Mouse (Mus musculus) left cerebral cortex, postnatal 10 days (tissue): ENCODE data around the gene Taar7a. TPM values are rescaled to one million over a fixed set of nuclear protein-coding genes. Genes with fewer than 3 reads are reported as not detected.

Experiments used
- DNase-seq, 2 experiments: peaks; one replicate each; pipeline ENCODE4 v3.0.0; 2021 to 2022; ENCODE audit warnings: low spot score in 2 of 2, mixed read lengths in 1 of 2; ENCODE audit errors: extremely low spot score in 1 of 2
- intact Hi-C: fragments of 180-260 bp; cut with DNase I; formaldehyde crosslinking; loops from one replicate; pipeline ENCODE4 v1.15.1; 2025
- total RNA-seq, 2 experiments: library from RNA; stranded (reverse); gene quantifications; 2 replicates each; pipeline ENCODE4 v1.2.3; 2021

Gene Taar7a
- not detected for total RNA-seq

GRCm38 (mm10) chr10:23993381-23993780 lies at the start of gene Taar7a:
TSS of gene Taar7a (minus strand) at chr10:23993481.
- no peak for DNase-seq
- intact Hi-C loops = no loop called here

- intact Hi-C loops = no loop called here
- no peak for DNase-seq
Observed at GRCm38 (mm10) chr10:24040120-24040869, 47.0 kb upstream of the Taar7a start.

- intact Hi-C loops = no loop called here
- no peak for DNase-seq
Observed at GRCm38 (mm10) chr10:24037314-24037713, 44.0 kb upstream of the Taar7a start, which contains the start of gene Taar7e. TSS of gene Taar7e (plus strand) at chr10:24037614.

- no peak for DNase-seq
- intact Hi-C loops = no loop called here
Observed at GRCm38 (mm10) chr10:24031347-24031746, 38.1 kb upstream of the Taar7a start.

GRCm38 (mm10) chr10:24026922-24027321 lies 33.6 kb upstream of the Taar7a start, which contains the start of gene Taar7d:
TSS of gene Taar7d (plus strand) at chr10:24027222.
- intact Hi-C loops = no loop called here
- DNase-seq = no peak

GRCm38 (mm10) chr10:24008143-24008542 lies 14.9 kb upstream of the Taar7a start:
- intact Hi-C loops = no loop called here
- no peak for DNase-seq

GRCm38 (mm10) chr10:24007034-24007433 lies 13.8 kb upstream of the Taar7a start:
- intact Hi-C loops = no loop called here
- DNase-seq = no peak

- no peak for DNase-seq
- intact Hi-C loops = no loop called here
Observed at GRCm38 (mm10) chr10:24006442-24006841, 13.2 kb upstream of the Taar7a start.

GRCm38 (mm10) chr10:23999639-24000038 lies 6.4 kb upstream of the Taar7a start, which contains the start of gene Taar7b:
TSS of gene Taar7b (plus strand) at chr10:23999939.
- intact Hi-C loops = no loop called here
- no peak for DNase-seq

GRCm38 (mm10) chr10:23986419-23986818 lies 6.9 kb downstream of the Taar7a start:
- intact Hi-C loops = no loop called here
- DNase-seq = no peak

- intact Hi-C loops = no loop called here
- DNase-seq = no peak
Observed at GRCm38 (mm10) chr10:23985546-23985945, 7.7 kb downstream of the Taar7a start, which contains the start of gene Taar6. TSS of gene Taar6 (minus strand) at chr10:23985646.

- DNase-seq = peak; percentile 57 to 81
Observed at GRCm38 (mm10) chr10:23978901-23979705, 14.2 kb downstream of the Taar7a start.

GRCm38 (mm10) chr10:23977958-23978357 lies 15.3 kb downstream of the Taar7a start:
- DNase-seq = no peak
- intact Hi-C loops = loop anchor here (5.0 kb wide), 3 partner anchors 104 to 161 kb away; no protein-coding TSS in a partner anchor

More at GRCm38 (mm10) chr10:23978901-23979705, 14.2 kb downstream of the Taar7a start:
- intact Hi-C loops = loop anchor here (5.0 kb wide), 3 partner anchors 103 to 162 kb away; no protein-coding TSS in a partner anchor

GRCm38 (mm10) chr10:23971256-23971655 lies 22.0 kb downstream of the Taar7a start:
- intact Hi-C loops = no loop called here
- DNase-seq = no peak

- DNase-seq = no peak
- intact Hi-C loops = no loop called here
Observed at GRCm38 (mm10) chr10:23970656-23971165, 22.6 kb downstream of the Taar7a start, which contains the start of gene Taar5. TSS of gene Taar5 (plus strand) at chr10:23970706.

GRCm38 (mm10) chr10:23964921-23965610 lies 28.2 kb downstream of the Taar7a start:
- intact Hi-C loops = no loop called here
- DNase-seq = no peak

GRCm38 (mm10) chr10:23963444-23963843 lies 29.8 kb downstream of the Taar7a start:
- DNase-seq = peak in 1 of 2 experiments; percentile 30
- intact Hi-C loops = no loop called here

GRCm38 (mm10) chr10:23960444-23960915 lies 32.8 kb downstream of the Taar7a start, which contains the start of gene Taar4:
TSS of gene Taar4 (plus strand) at chr10:23960494.
- no peak for DNase-seq
- intact Hi-C loops = no loop called here
